Mouse (Mus musculus): ENCODE data around the gene Lsamp. TPM values are rescaled to one million over a fixed set of nuclear protein-coding genes. Genes with fewer than 3 reads are reported as not detected.
A peak's percentile ranks its signal among the peaks of the same experiment; 100 is the strongest.

The Lsamp gene
- total and polyA plus RNA-seq, 2 experiments = 0.07 to 0.37 TPM

- H3K4me3 ChIP-seq (ENCODE audit: insufficient read depth, low read depth, low read length) = no peak overlapping the region
- no peak for DNase-seq (ENCODE audit: extremely low read depth, low read depth, low spot score)
- TF ChIP-seq POLR2A (IDR thresholded peaks at IDR 0.05; ENCODE audit: extremely low read depth, insufficient read depth, low read length) = no peak
- no peak for TF ChIP-seq CTCF (IDR thresholded peaks at IDR 0.05; ENCODE audit: low read depth, low read length)
- WGBS = 80% methylated on average over 9 of the region's 9 CpGs
- H3K9ac ChIP-seq (ENCODE audit: low read depth, low read length) = no peak overlapping the region
- no peaks in the 10 kb centered on the region for H3K36me3 ChIP-seq (ENCODE audit: control insufficient read depth, insufficient read depth, low read length)
- H3K4me1 ChIP-seq (ENCODE audit: control insufficient read depth, insufficient read depth, low read length) = no peaks in the 10 kb centered on the region
- no peaks in the 10 kb centered on the region for H3K27me3 ChIP-seq (ENCODE audit: control insufficient read depth, insufficient read depth, low read length)
- no peak overlapping the region for H3K27ac ChIP-seq (replicated peaks; ENCODE audit: insufficient read depth, low read depth, low read length)
- H3K79me2 ChIP-seq (ENCODE audit: control insufficient read depth, insufficient read depth, low read length) = no peaks in the 10 kb centered on the region
These were observed 2184.1 kb downstream of the Lsamp start for GRCm38 (mm10) chr16:42168292-42168691.

GRCm38 (mm10) chr16:42169447-42170140, 2185.4 kb downstream of the Lsamp start:
- peak; percentile 46 for DNase-seq (ENCODE audit: extremely low read depth, low read depth, low spot score)
- Histone ChIP-seq H3K4me1 (ENCODE audit: control insufficient read depth, insufficient read depth, low read length) (no peaks in the 10 kb centered on the region), H3K4me3 (ENCODE audit: insufficient read depth, low read depth, low read length) (no peak overlapping the region), H3K36me3 (ENCODE audit: control insufficient read depth, insufficient read depth, low read length) (no peaks in the 10 kb centered on the region), H3K27ac (replicated peaks; ENCODE audit: insufficient read depth, low read depth, low read length) (no peak overlapping the region), H3K9ac (ENCODE audit: low read depth, low read length) (no peak overlapping the region), H3K27me3 (ENCODE audit: control insufficient read depth, insufficient read depth, low read length) (no peaks in the 10 kb centered on the region), H3K79me2 (ENCODE audit: control insufficient read depth, insufficient read depth, low read length) (no peaks in the 10 kb centered on the region)
- no peak for TF ChIP-seq POLR2A (IDR thresholded peaks at IDR 0.05; ENCODE audit: extremely low read depth, insufficient read depth, low read length)
- TF ChIP-seq CTCF (IDR thresholded peaks at IDR 0.05; ENCODE audit: low read depth, low read length) = peak; percentile 82
- WGBS = 20% methylated on average over 8 of the region's 8 CpGs

- Histone ChIP-seq H3K4me1 (ENCODE audit: control insufficient read depth, insufficient read depth, low read length) (no peaks in the 10 kb centered on the region), H3K27ac (replicated peaks; ENCODE audit: insufficient read depth, low read depth, low read length) (no peak overlapping the region), H3K4me3 (ENCODE audit: insufficient read depth, low read depth, low read length) (no peak overlapping the region), H3K36me3 (ENCODE audit: control insufficient read depth, insufficient read depth, low read length) (no peaks in the 10 kb centered on the region), H3K79me2 (ENCODE audit: control insufficient read depth, insufficient read depth, low read length) (no peaks in the 10 kb centered on the region), H3K27me3 (ENCODE audit: control insufficient read depth, insufficient read depth, low read length) (no peaks in the 10 kb centered on the region), H3K9ac (ENCODE audit: low read depth, low read length) (no peak overlapping the region)
- 31% methylated on average over 11 of the region's 11 CpGs for WGBS
- peak; percentile 20 for DNase-seq (ENCODE audit: extremely low read depth, low read depth, low spot score)
- TF ChIP-seq POLR2A (IDR thresholded peaks at IDR 0.05; ENCODE audit: extremely low read depth, insufficient read depth, low read length) (no peak), CTCF (IDR thresholded peaks at IDR 0.05; ENCODE audit: low read depth, low read length) (peak; percentile 70)
These were observed 2188.3 kb downstream of the Lsamp start for GRCm38 (mm10) chr16:42172476-42172875.

- Histone ChIP-seq H3K27ac (replicated peaks; ENCODE audit: insufficient read depth, low read depth, low read length) (no peak overlapping the region), H3K36me3 (ENCODE audit: control insufficient read depth, insufficient read depth, low read length) (no peaks in the 10 kb centered on the region), H3K27me3 (ENCODE audit: control insufficient read depth, insufficient read depth, low read length) (no peaks in the 10 kb centered on the region), H3K4me1 (ENCODE audit: control insufficient read depth, insufficient read depth, low read length) (no peaks in the 10 kb centered on the region), H3K79me2 (ENCODE audit: control insufficient read depth, insufficient read depth, low read length) (no peaks in the 10 kb centered on the region), H3K4me3 (ENCODE audit: insufficient read depth, low read depth, low read length) (no peak overlapping the region), H3K9ac (ENCODE audit: low read depth, low read length) (no peak overlapping the region)
- 71% methylated on average over 3 of the region's 3 CpGs for WGBS
- TF ChIP-seq CTCF (IDR thresholded peaks at IDR 0.05; ENCODE audit: low read depth, low read length) (no peak), POLR2A (IDR thresholded peaks at IDR 0.05; ENCODE audit: extremely low read depth, insufficient read depth, low read length) (no peak)
- DNase-seq (ENCODE audit: extremely low read depth, low read depth, low spot score) = no peak
These were observed 2194.7 kb downstream of the Lsamp start for GRCm38 (mm10) chr16:42178866-42179265.

GRCm38 (mm10) chr16:42180025-42180424, 2195.9 kb downstream of the Lsamp start:
- Histone ChIP-seq H3K27me3 (ENCODE audit: control insufficient read depth, insufficient read depth, low read length) (no peaks in the 10 kb centered on the region), H3K27ac (replicated peaks; ENCODE audit: insufficient read depth, low read depth, low read length) (no peak overlapping the region), H3K4me3 (ENCODE audit: insufficient read depth, low read depth, low read length) (no peak overlapping the region), H3K4me1 (ENCODE audit: control insufficient read depth, insufficient read depth, low read length) (no peaks in the 10 kb centered on the region), H3K36me3 (ENCODE audit: control insufficient read depth, insufficient read depth, low read length) (no peaks in the 10 kb centered on the region), H3K79me2 (ENCODE audit: control insufficient read depth, insufficient read depth, low read length) (no peaks in the 10 kb centered on the region), H3K9ac (ENCODE audit: low read depth, low read length) (no peak overlapping the region)
- TF ChIP-seq POLR2A (IDR thresholded peaks at IDR 0.05; ENCODE audit: extremely low read depth, insufficient read depth, low read length) (no peak), CTCF (IDR thresholded peaks at IDR 0.05; ENCODE audit: low read depth, low read length) (no peak)
- DNase-seq (ENCODE audit: extremely low read depth, low read depth, low spot score) = no peak
- 77% methylated on average over 6 of the region's 6 CpGs for WGBS

GRCm38 (mm10) chr16:42180473-42180872, 2196.3 kb downstream of the Lsamp start:
- Histone ChIP-seq H3K36me3 (ENCODE audit: control insufficient read depth, insufficient read depth, low read length) (no peaks in the 10 kb centered on the region), H3K4me1 (ENCODE audit: control insufficient read depth, insufficient read depth, low read length) (no peaks in the 10 kb centered on the region), H3K27ac (replicated peaks; ENCODE audit: insufficient read depth, low read depth, low read length) (no peak overlapping the region), H3K4me3 (ENCODE audit: insufficient read depth, low read depth, low read length) (no peak overlapping the region), H3K9ac (ENCODE audit: low read depth, low read length) (no peak overlapping the region), H3K27me3 (ENCODE audit: control insufficient read depth, insufficient read depth, low read length) (no peaks in the 10 kb centered on the region), H3K79me2 (ENCODE audit: control insufficient read depth, insufficient read depth, low read length) (no peaks in the 10 kb centered on the region)
- TF ChIP-seq CTCF (IDR thresholded peaks at IDR 0.05; ENCODE audit: low read depth, low read length) (no peak), POLR2A (IDR thresholded peaks at IDR 0.05; ENCODE audit: extremely low read depth, insufficient read depth, low read length) (no peak)
- WGBS = 91% methylated on average over 11 of the region's 11 CpGs
- DNase-seq (ENCODE audit: extremely low read depth, low read depth, low spot score) = no peak
